Mouse (Mus musculus) thymus, adult 2 months (tissue): Measurements from ENCODE around the gene Fat2. TPM values are rescaled to one million over a fixed set of nuclear protein-coding genes. Genes with fewer than 3 reads are reported as not detected.

Experiments
- DNase-seq: peaks from one replicate; pipeline ENCODE4 v3.0.0; 2021
- H3K27ac ChIP-seq: fragments of 200-500 bp; 2 replicates; pipeline ENCODE4 v1.5.1; 2012; ENCODE audit warnings: low read length, control low read depth; ENCODE audit not compliant: control insufficient read depth, insufficient read depth
- H3K27me3 ChIP-seq: fragments of 200-500 bp; 2 replicates; pipeline ENCODE4 v1.6.1; 2012; ENCODE audit warnings: mild to moderate bottlenecking, low read length, moderate library complexity, mixed read lengths; ENCODE audit not compliant: control insufficient read depth, insufficient read depth
- H3K36me3 ChIP-seq: fragments of 200-500 bp; 2 replicates; pipeline ENCODE4 v1.6.1; 2012; ENCODE audit warnings: mild to moderate bottlenecking, low read length, moderate library complexity; ENCODE audit not compliant: control insufficient read depth, insufficient read depth
- H3K4me1 ChIP-seq: fragments of 200-500 bp; replicated peaks from 2 replicates; pipeline ENCODE4 v1.6.1; 2012; ENCODE audit warnings: low read length; ENCODE audit not compliant: control insufficient read depth, insufficient read depth
- H3K4me3 ChIP-seq: fragments of 200-500 bp; 2 replicates; pipeline ENCODE4 v1.5.1; 2012; ENCODE audit warnings: mild to moderate bottlenecking, low read length, control low read depth, moderate library complexity; ENCODE audit not compliant: control insufficient read depth, insufficient read depth
- CTCF ChIP-seq: fragments of 200-500 bp; IDR thresholded peaks from 2 replicates; pipeline ENCODE4 v1.5.1; 2012; ENCODE audit warnings: mild to moderate bottlenecking, control low read depth, low read length, moderate library complexity, borderline replicate concordance; ENCODE audit not compliant: control insufficient read depth, poor library complexity, insufficient read depth; ENCODE audit errors: extremely low read depth
- POLR2A ChIP-seq: fragments of 200-500 bp; IDR thresholded peaks from 2 replicates; pipeline ENCODE4 v1.6.1; 2012; ENCODE audit warnings: mild to moderate bottlenecking, low read length, control low read depth, moderate library complexity; ENCODE audit not compliant: control insufficient read depth, poor library complexity, insufficient read depth; ENCODE audit errors: extremely low read depth
- WGBS: fragments of 180-500 bp; shearing (Covaris S2); methylation state at CpG from one replicate; pipeline ENCODE4 v1.1.7; 2018; 5-methylcytosine and 5-hydroxymethylcytosine counted together
- polyA plus RNA-seq: library from polyadenylated mRNA; depleted of rRNA; stranded (reverse); fragments of >200 nt; gene quantifications from 2 replicates; pipeline ENCODE4 v1.2.3, GENCODE M21; 2012; rRNA removed

The Fat2 gene
- polyA plus RNA-seq, 1 experiment, result 2.2 TPM

DNA sequence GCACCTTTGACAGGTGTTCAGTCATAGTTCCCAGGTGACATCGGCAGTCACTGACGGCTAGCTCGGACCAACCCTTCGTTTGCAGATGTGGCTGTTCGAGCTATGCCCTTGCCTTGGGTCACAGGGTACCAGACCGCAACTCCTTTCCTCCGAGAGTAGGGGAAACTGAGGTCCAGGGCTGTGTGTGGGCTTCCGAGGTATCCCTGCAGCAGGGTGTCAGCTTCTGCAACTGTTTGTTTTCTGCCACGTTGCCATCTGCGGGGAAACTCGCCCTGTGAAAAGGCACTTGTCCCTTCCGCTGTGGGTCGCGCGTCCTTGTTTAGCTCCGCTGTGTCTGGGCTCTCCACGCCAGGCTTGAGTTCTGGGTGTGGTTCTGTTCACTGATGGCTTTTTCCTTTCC, 131.8 kb downstream of the Fat2 start:
- TF ChIP-seq POLR2A (no peak), CTCF (no peak)
- H3K36me3 ChIP-seq, result no peaks in the 10 kb centered on the region
- H3K27ac ChIP-seq, result no peak overlapping the region
- DNase-seq, result peak; percentile 25
- under 1% methylated on average over 17 of the region's 17 CpGs for WGBS
- no peaks in the 10 kb centered on the region for H3K27me3 ChIP-seq
- H3K4me3 ChIP-seq, result peak overlapping the region; percentile 88
- H3K4me1 ChIP-seq, result no peaks in the 10 kb centered on the region

DNA sequence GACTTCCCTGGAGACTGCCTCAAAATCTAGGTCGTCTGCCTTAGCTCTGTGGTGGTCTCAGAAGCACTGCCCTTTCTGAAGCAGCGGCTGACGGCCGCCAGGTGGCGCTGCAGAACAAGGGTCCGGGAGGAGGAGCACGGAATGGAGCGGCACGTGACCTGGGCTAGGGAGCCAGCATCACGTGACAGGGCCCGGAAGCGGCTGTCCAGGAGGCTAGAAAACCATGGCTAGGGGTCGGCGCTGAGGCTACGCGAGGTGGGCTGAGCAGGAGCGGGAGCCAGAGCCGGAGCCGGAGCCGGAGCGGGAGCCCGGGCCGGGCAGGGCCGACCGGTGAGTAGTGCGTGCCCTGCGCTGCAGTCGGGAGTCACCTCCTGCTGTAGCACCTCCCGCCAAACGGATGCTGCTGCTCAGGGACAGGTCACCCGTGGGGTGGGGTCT, 132.2 kb downstream of the Fat2 start, which contains the start of gene Slc36a1:
Gene Slc36a1, plus strand, starts transcription at position 192 of the 438 bp plus-strand sequence.
- no peak within 1 kb of the TSS for H3K27ac ChIP-seq
- peak; percentile 98 for DNase-seq
- WGBS, result under 1% methylated on average over 31 of the region's 31 CpGs
- H3K4me1 ChIP-seq, result no peaks in the 10 kb centered on the region
- peak within 1 kb of the TSS; percentile 88 for H3K4me3 ChIP-seq
- TF ChIP-seq POLR2A (peak; percentile 50; the same call in 1 of the 2 replicates), CTCF (peak; percentile 97)
- H3K36me3 ChIP-seq, result no peaks in the 10 kb centered on the region
- H3K27me3 ChIP-seq, result no peaks in the 10 kb centered on the region

Other genes with a start within 250 kb of the Fat2 start
- gene Gm2a, start 238.4 kb downstream of the Fat2 start, polyA plus RNA-seq, result 37.2 and 39.9 TPM in 2 replicates
- 0.48 and 0.74 TPM in 2 replicates for gene Slc36a3, start 184.9 kb downstream of the Fat2 start, polyA plus RNA-seq
- 38.6 and 44.6 TPM in 2 replicates for gene Slc36a2, start 151.5 kb downstream of the Fat2 start, polyA plus RNA-seq
- 60.3 and 65.3 TPM in 2 replicates for gene Slc36a1, start 132.2 kb downstream of the Fat2 start, polyA plus RNA-seq
- gene Sparc, start 86.6 kb upstream of the Fat2 start, polyA plus RNA-seq, result 177 and 230 TPM in 2 replicates
- gene Atox1, start 124.7 kb upstream of the Fat2 start, polyA plus RNA-seq, result 383 and 432 TPM in 2 replicates
- 42.3 and 52.3 TPM in 2 replicates for gene G3bp1, start 133.1 kb upstream of the Fat2 start, polyA plus RNA-seq